Mouse (Mus musculus) MEL (cell line): ENCODE measurements around the gene Phf23.

Experiments used
- CTCF ChIP-seq, 3 experiments: IDR thresholded peaks in 2 of 3; conservative IDR thresholded peaks in 1 of 3; 2 replicates each; pipeline ENCODE4 v1.5.1; 2011 to 2012; ENCODE audit warnings: low read length in 3 of 3, low read depth in 2 of 3, mild to moderate bottlenecking in 2 of 3, improper control_type of control experiment in 1 of 3, inconsistent platforms in 1 of 3, mixed read lengths in 1 of 3, moderate library complexity in 1 of 3; ENCODE audit not compliant: control insufficient read depth in 1 of 3, insufficient read depth in 1 of 3, poor library complexity in 1 of 3, severe bottlenecking in 1 of 3
- E2F4 ChIP-seq: IDR thresholded peaks from 2 replicates; pipeline ENCODE4 v1.6.1; 2011; ENCODE audit warnings: low read depth, low read length, improper control_type of control experiment, borderline replicate concordance
- EP300 ChIP-seq, 2 experiments: IDR thresholded peaks; 2 replicates each; pipeline ENCODE4 v1.6.1; 2011; ENCODE audit warnings: improper control_type of control experiment in 2 of 2, low read length in 2 of 2, low read depth in 1 of 2, mild to moderate bottlenecking in 1 of 2
- ETS1 ChIP-seq: IDR thresholded peaks from 2 replicates; pipeline ENCODE4 v1.6.1; 2012; ENCODE audit warnings: low read depth, mild to moderate bottlenecking, inconsistent platforms, low read length, improper control_type of control experiment, moderate library complexity
- GABPA ChIP-seq: IDR thresholded peaks from 2 replicates; pipeline ENCODE4 v1.6.1; 2012; ENCODE audit warnings: low read depth, mild to moderate bottlenecking, inconsistent platforms, low read length, improper control_type of control experiment, moderate library complexity
- JUND ChIP-seq: IDR thresholded peaks from 2 replicates; pipeline ENCODE4 v1.6.1; 2011; ENCODE audit warnings: low read depth, mild to moderate bottlenecking, improper control_type of control experiment, low read length
- MAX ChIP-seq: IDR thresholded peaks from 2 replicates; pipeline ENCODE4 v1.6.1; 2011; ENCODE audit warnings: low read length, improper control_type of control experiment
- MEF2A ChIP-seq: IDR thresholded peaks from 2 replicates; pipeline ENCODE4 v1.6.1; 2014; ENCODE audit warnings: low read depth, mild to moderate bottlenecking, inconsistent platforms, low read length, improper control_type of control experiment; ENCODE audit not compliant: poor library complexity, insufficient replicate concordance, severe bottlenecking; ENCODE audit errors: extremely low read depth
- MXI1 ChIP-seq: IDR thresholded peaks from 2 replicates; pipeline ENCODE4 v1.6.1; 2011; ENCODE audit warnings: mild to moderate bottlenecking, low read depth, low read length, improper control_type of control experiment
- MYC ChIP-seq: IDR thresholded peaks from 2 replicates; pipeline ENCODE4 v1.6.1; 2011; ENCODE audit warnings: low read depth, mild to moderate bottlenecking, low read length, improper control_type of control experiment, moderate library complexity
- NRF1 ChIP-seq: IDR thresholded peaks from 2 replicates; pipeline ENCODE4 v1.6.1; 2014; ENCODE audit warnings: low read depth, mild to moderate bottlenecking, inconsistent platforms, low read length, improper control_type of control experiment, moderate library complexity; ENCODE audit not compliant: poor library complexity, insufficient read depth, severe bottlenecking
- POLR2A ChIP-seq, 2 experiments: IDR thresholded peaks; 2 replicates each; pipeline ENCODE4 v1.6.1; 2011 to 2012; ENCODE audit warnings: low read length in 2 of 2, mild to moderate bottlenecking in 2 of 2, control low read depth in 1 of 2, improper control_type of control experiment in 1 of 2, low read depth in 1 of 2, moderate library complexity in 1 of 2; ENCODE audit not compliant: control insufficient read depth in 1 of 2, insufficient read depth in 1 of 2, poor library complexity in 1 of 2
- USF2 ChIP-seq, 2 experiments: IDR thresholded peaks; 2 replicates each; pipeline ENCODE4 v1.6.1; 2011 to 2012; ENCODE audit warnings: improper control_type of control experiment in 2 of 2, low read length in 2 of 2, borderline replicate concordance in 1 of 2, inconsistent platforms in 1 of 2, low read depth in 1 of 2, mild to moderate bottlenecking in 1 of 2; ENCODE audit not compliant: insufficient read depth in 1 of 2
- ZNF384 ChIP-seq: IDR thresholded peaks from 2 replicates; pipeline ENCODE4 v1.6.1; 2012; ENCODE audit warnings: low read depth, mild to moderate bottlenecking, inconsistent platforms, low read length, improper control_type of control experiment

DNA sequence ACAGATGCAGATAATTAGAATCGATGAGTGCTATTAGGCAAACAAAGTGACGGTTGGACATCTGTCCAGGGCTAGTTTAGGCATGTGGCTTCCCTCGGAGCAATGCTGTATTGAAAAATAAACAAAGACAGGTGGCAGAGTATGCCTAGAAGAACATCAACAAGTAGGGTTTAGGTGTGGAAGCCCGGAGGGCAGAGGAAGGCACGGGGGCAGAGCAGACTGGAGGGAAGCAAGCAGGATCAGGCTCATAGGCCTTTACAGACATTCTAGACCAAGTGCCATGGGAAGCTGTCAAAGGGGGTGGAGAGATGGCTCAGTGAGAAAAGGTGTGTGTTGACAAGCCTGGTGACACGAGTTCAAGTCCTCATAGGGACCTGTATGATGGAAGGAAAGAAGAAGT lies 53.8 kb downstream of the Phf23 start:
- no peak for TF ChIP-seq MXI1
- no peak for TF ChIP-seq MEF2A
- no peak for TF ChIP-seq EP300 (IDR thresholded peaks at IDR 0.05; ENCODE audit: low read depth in 1 of 2, low read length in 2 of 2)
- no peak for TF ChIP-seq POLR2A (IDR thresholded peaks at IDR 0.05; ENCODE audit: control insufficient read depth in 1 of 2, insufficient read depth in 1 of 2, low read depth in 1 of 2, low read length in 2 of 2, poor library complexity in 1 of 2)
- no peak for TF ChIP-seq MAX
- no peak for TF ChIP-seq E2F4
- TF ChIP-seq JUND, result no peak
- TF ChIP-seq NRF1, result no peak
- TF ChIP-seq CTCF (IDR thresholded peaks at IDR 0.05 in 2 of 3, conservative IDR thresholded peaks at IDR 0.05 in 1 of 3; ENCODE audit: control insufficient read depth in 1 of 3, insufficient read depth in 1 of 3, low read depth in 2 of 3, low read length in 3 of 3, poor library complexity in 1 of 3, severe bottlenecking in 1 of 3), result no peak
- no peak for TF ChIP-seq MYC
- TF ChIP-seq ZNF384, result no peak
- TF ChIP-seq USF2 (IDR thresholded peaks at IDR 0.05; ENCODE audit: borderline replicate concordance in 1 of 2, insufficient read depth in 1 of 2, low read depth in 1 of 2, low read length in 2 of 2), result no peak
- no peak for TF ChIP-seq GABPA
- no peak for TF ChIP-seq ETS1
